Mouse (Mus musculus): ENCODE results near the gene Chp1. TPM values are rescaled to one million over a fixed set of nuclear protein-coding genes. Genes with fewer than 3 reads are reported as not detected.

Chp1 gene
- polyA plus RNA-seq, 1 experiment = 67.9 TPM

- TF ChIP-seq MAX (IDR thresholded peaks at IDR 0.05; ENCODE audit: low read depth) (no peak), POLR2A (IDR thresholded peaks at IDR 0.05; ENCODE audit: insufficient read length, low read depth) (no peak), TCF3 (IDR thresholded peaks at IDR 0.05; ENCODE audit: insufficient read length, low read depth) (no peak), POLR2AphosphoS2 (IDR thresholded peaks at IDR 0.05; ENCODE audit: insufficient read length, low read depth) (no peak), MYOG (IDR thresholded peaks at IDR 0.05; ENCODE audit: control insufficient read depth in 1 of 3, insufficient read depth in 1 of 3, insufficient read length in 2 of 3, low read depth in 2 of 3) (no peak), USF1 (IDR thresholded peaks at IDR 0.05; ENCODE audit: low read depth) (no peak), E2F4 (IDR thresholded peaks at IDR 0.05; ENCODE audit: insufficient read depth) (no peak), REST (IDR thresholded peaks at IDR 0.05; ENCODE audit: insufficient read depth, insufficient read length) (no peak), SRF (IDR thresholded peaks at IDR 0.05; ENCODE audit: control insufficient read depth, insufficient read length, low read depth) (no peak), TCF12 (IDR thresholded peaks at IDR 0.05; ENCODE audit: insufficient read depth, poor library complexity, severe bottlenecking) (no peak), CEBPB (IDR thresholded peaks at IDR 0.05; ENCODE audit: insufficient read depth, poor library complexity, severe bottlenecking) (no peak), MYOD1 (IDR thresholded peaks at IDR 0.05; ENCODE audit: control insufficient read depth in 1 of 3, insufficient read length in 2 of 3, low read depth in 2 of 3) (no peak)
- no peak overlapping the region for H3ac ChIP-seq (ENCODE audit: control insufficient read depth, insufficient read length)
These were observed 11.3 kb downstream of the Chp1 start for GRCm38 (mm10) chr2:119558737-119559340.

GRCm38 (mm10) chr2:119561794-119562193, 14.3 kb downstream of the Chp1 start:
- Histone ChIP-seq H3K79me2 (ENCODE audit: control insufficient read depth, insufficient read depth) (no peaks in the 10 kb centered on the region), H3K27me3 (ENCODE audit: control insufficient read depth, insufficient read depth, insufficient read length) (no peaks in the 10 kb centered on the region), H3K4me2 (ENCODE audit: low read depth) (no peak overlapping the region), H3K36me3 (ENCODE audit: control insufficient read depth, insufficient read depth) (peaks cover 29% of the 10 kb centered on the region), H3K4me3 (no peak overlapping the region), H3ac (ENCODE audit: control insufficient read depth, insufficient read length) (no peak overlapping the region)
- TF ChIP-seq SRF (IDR thresholded peaks at IDR 0.05; ENCODE audit: control insufficient read depth, insufficient read length, low read depth) (no peak), MAX (IDR thresholded peaks at IDR 0.05; ENCODE audit: low read depth) (no peak), POLR2A (IDR thresholded peaks at IDR 0.05; ENCODE audit: insufficient read length, low read depth) (no peak), USF1 (IDR thresholded peaks at IDR 0.05; ENCODE audit: low read depth) (no peak), MYOG (IDR thresholded peaks at IDR 0.05; ENCODE audit: control insufficient read depth in 1 of 3, insufficient read depth in 1 of 3, insufficient read length in 2 of 3, low read depth in 2 of 3) (no peak), CEBPB (IDR thresholded peaks at IDR 0.05; ENCODE audit: insufficient read depth, poor library complexity, severe bottlenecking) (no peak), E2F4 (IDR thresholded peaks at IDR 0.05; ENCODE audit: insufficient read depth) (no peak), MYOD1 (IDR thresholded peaks at IDR 0.05; ENCODE audit: control insufficient read depth in 1 of 3, insufficient read length in 2 of 3, low read depth in 2 of 3) (no peak), POLR2AphosphoS2 (IDR thresholded peaks at IDR 0.05; ENCODE audit: insufficient read length, low read depth) (no peak), TCF3 (IDR thresholded peaks at IDR 0.05; ENCODE audit: insufficient read length, low read depth) (no peak), REST (IDR thresholded peaks at IDR 0.05; ENCODE audit: insufficient read depth, insufficient read length) (no peak), TCF12 (IDR thresholded peaks at IDR 0.05; ENCODE audit: insufficient read depth, poor library complexity, severe bottlenecking) (no peak)

More at GRCm38 (mm10) chr2:119558737-119559340, 11.3 kb downstream of the Chp1 start:
- Histone ChIP-seq H3K79me2 (ENCODE audit: control insufficient read depth, insufficient read depth) (peaks cover 10% of the 10 kb centered on the region), H3K4me2 (ENCODE audit: low read depth) (no peak overlapping the region), H3K27me3 (ENCODE audit: control insufficient read depth, insufficient read depth, insufficient read length) (no peaks in the 10 kb centered on the region), H3K36me3 (ENCODE audit: control insufficient read depth, insufficient read depth) (peaks cover 17% of the 10 kb centered on the region), H3K4me3 (no peak overlapping the region)

GRCm38 (mm10) chr2:119565284-119565683, 17.8 kb downstream of the Chp1 start:
- peaks cover 29% of the 10 kb centered on the region for H3K36me3 ChIP-seq (ENCODE audit: control insufficient read depth, insufficient read depth)
- TF ChIP-seq TCF12 (IDR thresholded peaks at IDR 0.05; ENCODE audit: insufficient read depth, poor library complexity, severe bottlenecking) (no peak), USF1 (IDR thresholded peaks at IDR 0.05; ENCODE audit: low read depth) (no peak), POLR2A (IDR thresholded peaks at IDR 0.05; ENCODE audit: insufficient read length, low read depth) (no peak), MAX (IDR thresholded peaks at IDR 0.05; ENCODE audit: low read depth) (no peak), REST (IDR thresholded peaks at IDR 0.05; ENCODE audit: insufficient read depth, insufficient read length) (no peak), E2F4 (IDR thresholded peaks at IDR 0.05; ENCODE audit: insufficient read depth) (no peak)
- H3K4me3 ChIP-seq = no peak overlapping the region
- no peak overlapping the region for H3ac ChIP-seq (ENCODE audit: control insufficient read depth, insufficient read length)
- no peak overlapping the region for H3K4me2 ChIP-seq (ENCODE audit: low read depth)
- no peaks in the 10 kb centered on the region for H3K79me2 ChIP-seq (ENCODE audit: control insufficient read depth, insufficient read depth)
- H3K27me3 ChIP-seq (ENCODE audit: control insufficient read depth, insufficient read depth, insufficient read length) = no peaks in the 10 kb centered on the region

GRCm38 (mm10) chr2:119566182-119566855, 18.8 kb downstream of the Chp1 start:
- Histone ChIP-seq H3K79me2 (ENCODE audit: control insufficient read depth, insufficient read depth) (no peaks in the 10 kb centered on the region), H3K36me3 (ENCODE audit: control insufficient read depth, insufficient read depth) (peaks cover 33% of the 10 kb centered on the region), H3K4me2 (ENCODE audit: low read depth) (no peak overlapping the region), H3ac (ENCODE audit: control insufficient read depth, insufficient read length) (no peak overlapping the region), H3K4me3 (no peak overlapping the region), H3K27me3 (ENCODE audit: control insufficient read depth, insufficient read depth, insufficient read length) (no peaks in the 10 kb centered on the region)
- TF ChIP-seq REST (IDR thresholded peaks at IDR 0.05; ENCODE audit: insufficient read depth, insufficient read length) (no peak), TCF12 (IDR thresholded peaks at IDR 0.05; ENCODE audit: insufficient read depth, poor library complexity, severe bottlenecking) (no peak), POLR2AphosphoS2 (IDR thresholded peaks at IDR 0.05; ENCODE audit: insufficient read length, low read depth) (no peak), TCF3 (IDR thresholded peaks at IDR 0.05; ENCODE audit: insufficient read length, low read depth) (no peak), POLR2A (IDR thresholded peaks at IDR 0.05; ENCODE audit: insufficient read length, low read depth) (no peak), MYOD1 (IDR thresholded peaks at IDR 0.05; ENCODE audit: control insufficient read depth in 1 of 3, insufficient read length in 2 of 3, low read depth in 2 of 3) (no peak), MYOG (IDR thresholded peaks at IDR 0.05; ENCODE audit: control insufficient read depth in 1 of 3, insufficient read depth in 1 of 3, insufficient read length in 2 of 3, low read depth in 2 of 3) (no peak), E2F4 (IDR thresholded peaks at IDR 0.05; ENCODE audit: insufficient read depth) (no peak), MAX (IDR thresholded peaks at IDR 0.05; ENCODE audit: low read depth) (no peak), CEBPB (IDR thresholded peaks at IDR 0.05; ENCODE audit: insufficient read depth, poor library complexity, severe bottlenecking) (no peak), USF1 (IDR thresholded peaks at IDR 0.05; ENCODE audit: low read depth) (no peak), SRF (IDR thresholded peaks at IDR 0.05; ENCODE audit: control insufficient read depth, insufficient read length, low read depth) (no peak)

Data from myocyte (in vitro differentiated cells).